Mouse (Mus musculus): ENCODE data around the gene Chat. TPM values are rescaled to one million over a fixed set of nuclear protein-coding genes. Genes with fewer than 3 reads are reported as not detected.

The Chat gene
- total and polyA plus RNA-seq, 2 experiments: not detected

DNA sequence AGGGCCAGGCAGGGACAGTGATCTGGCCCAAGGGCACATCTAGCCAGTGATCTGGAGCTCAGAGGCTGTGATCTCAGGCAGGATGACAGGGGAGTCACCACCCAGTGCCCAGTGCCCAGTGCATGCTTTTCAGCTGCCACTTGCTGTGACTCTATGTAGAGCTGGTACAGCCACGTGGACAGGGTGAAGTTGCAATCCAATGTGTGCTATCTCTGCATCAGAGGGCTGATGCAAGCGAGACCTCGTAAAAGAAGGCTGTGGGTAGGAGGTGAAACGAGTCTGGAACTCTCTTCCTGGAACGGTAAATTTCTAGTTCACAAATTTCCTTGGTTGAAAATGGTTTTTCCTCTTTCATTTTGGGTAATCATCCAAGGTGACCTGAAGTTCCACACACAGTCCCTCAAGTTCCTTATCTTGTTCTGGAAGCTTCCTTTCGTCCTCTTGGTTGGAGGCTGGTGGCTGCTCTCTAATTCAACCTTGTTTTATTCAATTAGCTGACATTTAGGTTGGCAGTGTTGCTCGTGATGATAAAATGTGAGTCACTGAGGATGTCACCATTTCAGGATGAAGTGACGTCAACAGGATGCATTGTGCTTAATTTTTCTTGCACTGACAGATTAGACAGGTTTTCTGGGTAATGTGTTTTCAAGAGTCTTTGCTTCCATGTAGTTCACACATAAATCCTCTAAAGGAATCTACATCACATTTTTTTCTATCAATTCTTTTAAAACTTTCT lies 30.5 kb upstream of the Chat start:
- no peaks in the 10 kb centered on the region for H3K27me3 ChIP-seq (ENCODE audit: control insufficient read depth, insufficient read depth, low read length)
- 54% methylated on average over 8 of the region's 8 CpGs for WGBS
- H3K36me3 ChIP-seq (ENCODE audit: control insufficient read depth, insufficient read depth, low read length): no peaks in the 10 kb centered on the region
- H3K79me2 ChIP-seq (ENCODE audit: control insufficient read depth, insufficient read depth, low read length): no peaks in the 10 kb centered on the region
- TF ChIP-seq POLR2A (IDR thresholded peaks at IDR 0.05; ENCODE audit: extremely low read depth, insufficient read depth, low read length) (no peak), CTCF (IDR thresholded peaks at IDR 0.05; ENCODE audit: low read depth, low read length) (no peak)
- H3K4me1 ChIP-seq (ENCODE audit: control insufficient read depth, insufficient read depth, low read length): no peaks in the 10 kb centered on the region
- no peak overlapping the region for H3K9ac ChIP-seq (ENCODE audit: low read depth, low read length)
- H3K4me3 ChIP-seq (ENCODE audit: insufficient read depth, low read depth, low read length): no peak overlapping the region
- H3K27ac ChIP-seq (replicated peaks; ENCODE audit: insufficient read depth, low read depth, low read length): no peak overlapping the region
- DNase-seq (ENCODE audit: extremely low read depth, low read depth, low spot score): no peak

DNA sequence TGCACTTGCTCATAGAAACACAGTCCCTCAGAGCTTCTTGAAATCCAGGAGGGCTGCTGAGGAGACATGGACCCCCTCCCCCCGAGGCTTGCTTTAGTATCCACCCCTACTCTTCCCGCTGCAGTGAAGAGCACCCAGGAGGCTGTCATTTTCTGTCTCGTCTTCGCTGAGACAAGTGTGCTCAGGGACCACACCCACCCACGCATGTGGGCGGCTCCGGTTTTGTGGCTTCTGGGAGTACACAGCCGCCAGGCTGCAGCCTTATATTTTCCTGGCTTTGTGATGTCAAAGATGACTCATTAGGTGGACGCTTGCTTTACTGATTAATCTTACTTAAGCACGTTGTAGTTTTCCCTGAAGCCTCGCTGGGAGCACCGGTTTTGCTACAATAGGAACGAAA lies 26.7 kb upstream of the Chat start:
- DNase-seq (ENCODE audit: extremely low read depth, low read depth, low spot score): no peak
- H3K27me3 ChIP-seq (ENCODE audit: control insufficient read depth, insufficient read depth, low read length): no peaks in the 10 kb centered on the region; the same call in 1 of the 2 replicates
- H3K27ac ChIP-seq (replicated peaks; ENCODE audit: insufficient read depth, low read depth, low read length): no peak overlapping the region
- H3K4me1 ChIP-seq (ENCODE audit: control insufficient read depth, insufficient read depth, low read length): no peaks in the 10 kb centered on the region
- no peak overlapping the region for H3K4me3 ChIP-seq (ENCODE audit: insufficient read depth, low read depth, low read length)
- H3K9ac ChIP-seq (ENCODE audit: low read depth, low read length): no peak overlapping the region
- WGBS: 20% methylated on average over 13 of the region's 13 CpGs
- H3K79me2 ChIP-seq (ENCODE audit: control insufficient read depth, insufficient read depth, low read length): no peaks in the 10 kb centered on the region
- TF ChIP-seq POLR2A (IDR thresholded peaks at IDR 0.05; ENCODE audit: extremely low read depth, insufficient read depth, low read length) (no peak), CTCF (IDR thresholded peaks at IDR 0.05; ENCODE audit: low read depth, low read length) (no peak)
- H3K36me3 ChIP-seq (ENCODE audit: control insufficient read depth, insufficient read depth, low read length): no peaks in the 10 kb centered on the region

DNA sequence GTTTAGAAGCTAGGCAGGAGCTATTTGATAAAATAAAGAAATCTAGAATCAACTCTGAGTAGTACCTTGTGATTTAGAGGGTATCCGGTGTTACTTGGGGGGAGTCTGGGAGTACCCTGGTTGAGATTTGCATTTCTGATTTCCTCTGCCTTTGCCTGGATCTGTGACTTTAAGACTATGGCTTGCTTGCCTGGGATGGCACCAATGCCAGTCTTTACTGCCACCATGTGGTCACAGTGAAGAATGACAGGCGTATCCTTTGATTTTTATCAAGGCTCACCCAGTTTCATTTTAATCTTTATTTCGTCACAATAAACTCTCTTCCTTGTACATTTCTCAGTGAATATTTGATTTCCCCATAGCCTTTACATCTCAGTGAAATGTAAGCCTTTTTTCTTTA lies 16.3 kb upstream of the Chat start:
- peaks cover 9% of the 10 kb centered on the region; the same call in 1 of the 2 replicates for H3K27me3 ChIP-seq (ENCODE audit: control insufficient read depth, insufficient read depth, low read length)
- H3K79me2 ChIP-seq (ENCODE audit: control insufficient read depth, insufficient read depth, low read length): no peaks in the 10 kb centered on the region
- H3K4me1 ChIP-seq (ENCODE audit: control insufficient read depth, insufficient read depth, low read length): no peaks in the 10 kb centered on the region
- H3K4me3 ChIP-seq (ENCODE audit: insufficient read depth, low read depth, low read length): no peak overlapping the region
- WGBS: 8% methylated on average over 3 of the region's 3 CpGs
- no peak overlapping the region for H3K9ac ChIP-seq (ENCODE audit: low read depth, low read length)
- peak; percentile 47 for DNase-seq (ENCODE audit: extremely low read depth, low read depth, low spot score)
- no peaks in the 10 kb centered on the region for H3K36me3 ChIP-seq (ENCODE audit: control insufficient read depth, insufficient read depth, low read length)
- H3K27ac ChIP-seq (replicated peaks; ENCODE audit: insufficient read depth, low read depth, low read length): no peak overlapping the region
- TF ChIP-seq POLR2A (IDR thresholded peaks at IDR 0.05; ENCODE audit: extremely low read depth, insufficient read depth, low read length) (no peak), CTCF (IDR thresholded peaks at IDR 0.05; ENCODE audit: low read depth, low read length) (peak; percentile 74)

DNA sequence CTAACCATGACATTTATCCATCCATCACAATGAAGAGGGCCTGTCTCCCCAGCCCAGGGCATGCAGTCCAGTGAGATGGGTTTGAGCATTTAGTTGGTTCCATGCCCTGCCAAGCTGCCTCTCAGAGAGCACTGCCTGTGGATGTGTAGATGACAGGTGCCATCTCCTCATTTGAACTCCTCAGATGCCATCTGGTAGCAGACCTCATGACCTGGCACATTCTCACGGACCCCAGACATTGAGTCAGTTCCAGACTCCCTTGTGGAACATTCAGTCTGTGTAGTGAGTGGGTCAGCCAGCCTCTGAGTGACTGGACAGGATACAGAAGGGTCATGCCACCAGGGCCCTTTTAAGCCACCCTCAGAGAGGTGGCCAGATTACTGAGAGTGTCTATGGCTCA lies 11.8 kb upstream of the Chat start:
- H3K27me3 ChIP-seq (ENCODE audit: control insufficient read depth, insufficient read depth, low read length): 0 out of 2 replicates have a peak, but pooled peaks cover 6% of the 10 kb centered on the region
- no peak overlapping the region for H3K4me3 ChIP-seq (ENCODE audit: insufficient read depth, low read depth, low read length)
- no peaks in the 10 kb centered on the region for H3K79me2 ChIP-seq (ENCODE audit: control insufficient read depth, insufficient read depth, low read length)
- TF ChIP-seq POLR2A (IDR thresholded peaks at IDR 0.05; ENCODE audit: extremely low read depth, insufficient read depth, low read length): no peak
- no peak for TF ChIP-seq CTCF (IDR thresholded peaks at IDR 0.05; ENCODE audit: low read depth, low read length)
- H3K9ac ChIP-seq (ENCODE audit: low read depth, low read length): no peak overlapping the region
- H3K27ac ChIP-seq (replicated peaks; ENCODE audit: insufficient read depth, low read depth, low read length): no peak overlapping the region
- no peak for DNase-seq (ENCODE audit: extremely low read depth, low read depth, low spot score)
- 74% methylated on average over 1 of the region's 1 CpGs for WGBS
- H3K4me1 ChIP-seq (ENCODE audit: control insufficient read depth, insufficient read depth, low read length): 0 out of 2 replicates have a peak, but pooled peaks cover 1% of the 10 kb centered on the region
- no peaks in the 10 kb centered on the region for H3K36me3 ChIP-seq (ENCODE audit: control insufficient read depth, insufficient read depth, low read length)

DNA sequence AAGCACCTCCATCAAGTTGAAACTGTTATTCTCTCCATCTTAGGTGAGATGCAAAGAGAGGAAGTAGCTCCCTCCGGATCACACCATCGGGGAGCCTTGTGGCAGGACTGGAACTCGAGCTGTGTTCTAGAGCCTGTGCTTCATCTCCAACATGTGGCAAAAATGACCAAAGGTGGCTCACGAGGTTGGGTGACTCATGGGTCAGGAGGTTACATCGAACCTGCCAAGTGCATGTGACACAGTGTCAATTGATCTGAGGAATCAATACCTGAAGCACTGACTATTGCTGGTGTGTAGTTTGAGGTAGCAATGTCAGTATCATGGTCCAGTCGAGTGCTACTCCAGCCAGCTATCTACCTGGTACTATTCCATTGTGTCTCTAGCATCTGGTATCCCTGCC lies 10.8 kb upstream of the Chat start:
- TF ChIP-seq POLR2A (IDR thresholded peaks at IDR 0.05; ENCODE audit: extremely low read depth, insufficient read depth, low read length) (no peak), CTCF (IDR thresholded peaks at IDR 0.05; ENCODE audit: low read depth, low read length) (no peak)
- H3K27ac ChIP-seq (replicated peaks; ENCODE audit: insufficient read depth, low read depth, low read length): no peak overlapping the region
- no peak overlapping the region for H3K4me3 ChIP-seq (ENCODE audit: insufficient read depth, low read depth, low read length)
- H3K9ac ChIP-seq (ENCODE audit: low read depth, low read length): no peak overlapping the region
- H3K27me3 ChIP-seq (ENCODE audit: control insufficient read depth, insufficient read depth, low read length): 0 out of 2 replicates have a peak, but pooled peaks cover 8% of the 10 kb centered on the region
- 27% methylated on average over 6 of the region's 6 CpGs for WGBS
- no peaks in the 10 kb centered on the region for H3K36me3 ChIP-seq (ENCODE audit: control insufficient read depth, insufficient read depth, low read length)
- DNase-seq (ENCODE audit: extremely low read depth, low read depth, low spot score): peak; percentile 96
- H3K4me1 ChIP-seq (ENCODE audit: control insufficient read depth, insufficient read depth, low read length): 0 out of 2 replicates have a peak, but pooled peaks cover 1% of the 10 kb centered on the region
- no peaks in the 10 kb centered on the region for H3K79me2 ChIP-seq (ENCODE audit: control insufficient read depth, insufficient read depth, low read length)

DNA sequence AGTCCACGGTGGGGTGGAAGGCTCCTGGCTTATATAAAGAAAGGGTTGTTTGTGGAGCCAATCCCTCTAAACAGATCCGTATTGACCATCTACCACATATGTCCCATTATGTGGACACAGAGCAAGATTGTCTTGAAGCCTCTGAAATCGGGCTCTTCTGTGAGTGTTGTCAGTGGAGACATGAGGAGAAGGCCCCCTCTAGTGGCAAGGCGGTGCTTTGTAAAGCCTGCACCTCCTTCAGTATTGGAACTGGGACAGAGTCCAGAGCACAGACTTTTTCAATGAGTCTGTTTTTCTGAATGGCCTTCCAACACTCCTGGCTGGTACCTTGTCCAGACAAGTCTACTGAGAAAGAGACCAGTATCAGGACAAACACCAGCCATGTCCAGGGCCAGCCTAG lies 7.2 kb upstream of the Chat start:
- H3K4me1 ChIP-seq (ENCODE audit: control insufficient read depth, insufficient read depth, low read length): 0 out of 2 replicates have a peak, but pooled peaks cover 1% of the 10 kb centered on the region
- H3K27me3 ChIP-seq (ENCODE audit: control insufficient read depth, insufficient read depth, low read length): 0 out of 2 replicates have a peak, but pooled peaks cover 5% of the 10 kb centered on the region
- H3K79me2 ChIP-seq (ENCODE audit: control insufficient read depth, insufficient read depth, low read length): no peaks in the 10 kb centered on the region
- 8% methylated on average over 4 of the region's 4 CpGs for WGBS
- peak; percentile 38 for DNase-seq (ENCODE audit: extremely low read depth, low read depth, low spot score)
- H3K9ac ChIP-seq (ENCODE audit: low read depth, low read length): no peak overlapping the region
- peak; percentile 53; the same call in 1 of the 2 replicates for TF ChIP-seq CTCF (IDR thresholded peaks at IDR 0.05; ENCODE audit: low read depth, low read length)
- TF ChIP-seq POLR2A (IDR thresholded peaks at IDR 0.05; ENCODE audit: extremely low read depth, insufficient read depth, low read length): no peak
- no peak overlapping the region for H3K27ac ChIP-seq (replicated peaks; ENCODE audit: insufficient read depth, low read depth, low read length)
- no peak overlapping the region for H3K4me3 ChIP-seq (ENCODE audit: insufficient read depth, low read depth, low read length)
- no peaks in the 10 kb centered on the region for H3K36me3 ChIP-seq (ENCODE audit: control insufficient read depth, insufficient read depth, low read length)
